Mouse (Mus musculus): ENCODE data around the gene Itgb4. TPM values are rescaled to one million over a fixed set of nuclear protein-coding genes. Genes with fewer than 3 reads are reported as not detected.

Gene Itgb4
- polyA plus RNA-seq, 1 experiment from 2014 or later: 1.8 TPM

DNA sequence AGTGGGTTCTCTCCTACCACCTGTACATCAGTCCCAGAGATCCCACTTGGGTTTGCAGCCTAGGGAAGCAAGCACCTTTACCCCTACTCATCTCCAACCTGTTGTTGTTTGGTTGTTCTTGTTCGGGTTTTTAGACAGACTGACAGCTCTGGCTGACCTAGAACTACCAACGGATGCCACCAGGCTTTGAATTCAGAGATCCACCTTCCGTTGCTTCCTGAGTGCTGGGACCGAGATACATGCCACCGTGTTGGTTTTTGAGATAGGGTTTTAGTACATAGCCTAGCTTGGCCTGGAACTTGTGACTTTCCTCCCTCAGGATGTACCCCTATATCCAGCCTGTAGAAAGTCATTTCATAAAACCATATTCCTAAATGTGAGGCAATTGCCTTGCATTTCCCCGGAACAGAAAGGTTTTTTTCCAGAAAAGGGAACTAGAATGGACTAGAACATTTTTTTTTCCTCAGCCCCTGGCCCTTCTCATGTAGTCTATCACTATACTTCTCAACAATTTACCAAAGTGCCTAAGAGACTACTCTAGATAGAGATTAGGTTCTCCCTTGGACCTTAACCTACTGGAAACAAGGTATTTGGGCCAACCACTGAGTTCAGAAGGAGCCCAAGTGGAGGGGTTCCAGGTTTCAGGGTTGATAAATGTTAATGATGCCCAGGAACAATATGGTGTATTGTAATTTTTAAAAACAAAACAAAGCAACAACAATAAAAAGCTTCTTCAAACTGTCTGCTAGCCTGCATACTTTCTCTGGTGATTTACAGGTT lies 54.8 kb downstream of the Itgb4 start:
- H3K9me3 ChIP-seq (ENCODE audit: control insufficient read depth, low read length): no peaks in the 10 kb centered on the region
- WGBS: 83% methylated on average over 6 of the region's 6 CpGs
- ATAC-seq: no peak
- H3K27me3 ChIP-seq (replicated peaks; ENCODE audit: control insufficient read depth, insufficient read depth, low read length): no peaks in the 10 kb centered on the region
- H3K27ac ChIP-seq (ENCODE audit: low read depth, low read length): peak overlapping the region; percentile 61; the same call in 1 of the 2 replicates
- H3K4me3 ChIP-seq (ENCODE audit: low read length): peak overlapping the region; percentile 66
- peaks cover 13% of the 10 kb centered on the region for H3K4me1 ChIP-seq (ENCODE audit: control insufficient read depth, insufficient read depth, low read depth, low read length)
- H3K4me2 ChIP-seq (ENCODE audit: low read length): peak overlapping the region; percentile 72
- no peaks in the 10 kb centered on the region for H3K36me3 ChIP-seq (ENCODE audit: control insufficient read depth, insufficient read depth, low read length)
- peak overlapping the region; percentile 62 for H3K9ac ChIP-seq (ENCODE audit: low read depth, low read length)

DNA sequence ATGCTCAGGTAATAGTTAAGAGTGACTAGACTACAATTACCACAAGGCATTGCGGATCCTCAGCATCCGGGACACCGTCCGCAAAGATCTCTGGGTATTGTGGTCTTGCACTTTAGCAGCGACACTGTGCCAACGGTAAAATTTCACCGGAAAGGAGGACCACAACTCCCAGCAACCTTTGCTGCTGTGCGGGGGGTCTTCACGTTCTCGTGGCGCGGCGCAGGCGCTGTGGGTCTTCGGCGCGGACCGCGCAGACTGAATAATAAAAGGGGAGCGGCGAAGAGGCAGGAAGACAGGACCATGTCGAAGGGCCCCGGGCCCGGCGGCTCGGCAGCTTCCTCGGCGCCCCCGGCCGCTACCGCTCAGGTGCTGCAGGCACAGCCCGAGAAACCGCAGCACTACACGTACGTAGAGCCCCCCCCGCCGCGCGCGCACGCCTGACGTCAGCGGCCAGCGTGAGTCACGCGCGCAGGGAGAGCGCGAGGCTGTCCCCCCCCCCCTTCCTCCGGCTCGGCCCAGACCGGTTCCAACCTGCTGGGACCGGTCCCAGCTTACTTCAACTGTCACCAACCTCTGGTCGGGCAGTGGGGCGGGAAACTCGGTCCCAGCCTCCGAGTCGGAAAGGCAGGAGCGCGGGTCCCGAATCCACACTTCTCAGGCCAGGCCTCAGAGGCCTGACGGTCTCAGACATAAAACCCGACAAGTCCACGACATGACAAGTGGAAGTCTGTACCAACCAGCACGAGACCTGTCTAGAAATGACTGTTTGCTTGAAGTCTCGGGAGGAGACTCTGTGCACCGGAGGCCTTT lies 55.8 kb downstream of the Itgb4 start, which contains the start of gene Unk:
TSS of gene Unk (plus strand) at position 235 of the 810 bp plus-strand sequence.
- Histone ChIP-seq H3K4me2 (ENCODE audit: low read length) (peak within 1 kb of the TSS; percentile 78), H3K4me3 (ENCODE audit: low read length) (peak within 1 kb of the TSS; percentile 66), H3K4me1 (ENCODE audit: control insufficient read depth, insufficient read depth, low read depth, low read length) (peaks cover 13% of the 10 kb centered on the region), H3K27me3 (replicated peaks; ENCODE audit: control insufficient read depth, insufficient read depth, low read length) (no peaks in the 10 kb centered on the region), H3K36me3 (ENCODE audit: control insufficient read depth, insufficient read depth, low read length) (no peaks in the 10 kb centered on the region), H3K9me3 (ENCODE audit: control insufficient read depth, low read length) (no peaks in the 10 kb centered on the region), H3K9ac (ENCODE audit: low read depth, low read length) (peak within 1 kb of the TSS; percentile 96), H3K27ac (ENCODE audit: low read depth, low read length) (peak within 1 kb of the TSS; percentile 99)
- peak; percentile 95 for ATAC-seq
- WGBS: under 1% methylated on average over 49 of the region's 67 CpGs

- H3K27me3 ChIP-seq (replicated peaks; ENCODE audit: control insufficient read depth, insufficient read depth, low read length): no peaks in the 10 kb centered on the region
- peak overlapping the region; percentile 66 for H3K4me3 ChIP-seq (ENCODE audit: low read length)
- H3K9me3 ChIP-seq (ENCODE audit: control insufficient read depth, low read length): no peaks in the 10 kb centered on the region
- peak overlapping the region; percentile 99 for H3K27ac ChIP-seq (ENCODE audit: low read depth, low read length)
- H3K36me3 ChIP-seq (ENCODE audit: control insufficient read depth, insufficient read depth, low read length): no peaks in the 10 kb centered on the region
- peak overlapping the region; percentile 78 for H3K4me2 ChIP-seq (ENCODE audit: low read length)
- ATAC-seq: peak; percentile 35
- 22% methylated on average over 14 of the region's 14 CpGs for WGBS
- peaks cover 13% of the 10 kb centered on the region for H3K4me1 ChIP-seq (ENCODE audit: control insufficient read depth, insufficient read depth, low read depth, low read length)
- H3K9ac ChIP-seq (ENCODE audit: low read depth, low read length): peak overlapping the region; percentile 96
These were observed 56.7 kb downstream of the Itgb4 start for GRCm38 (mm10) chr11:116030898-116031845.

- no peaks in the 10 kb centered on the region for H3K27me3 ChIP-seq (replicated peaks; ENCODE audit: control insufficient read depth, insufficient read depth, low read length)
- H3K9me3 ChIP-seq (ENCODE audit: control insufficient read depth, low read length): no peaks in the 10 kb centered on the region
- no peak for ATAC-seq
- H3K36me3 ChIP-seq (ENCODE audit: control insufficient read depth, insufficient read depth, low read length): no peaks in the 10 kb centered on the region
- no peak overlapping the region for H3K4me2 ChIP-seq (ENCODE audit: low read length)
- H3K27ac ChIP-seq (ENCODE audit: low read depth, low read length): no peak overlapping the region
- H3K4me1 ChIP-seq (ENCODE audit: control insufficient read depth, insufficient read depth, low read depth, low read length): peaks cover 13% of the 10 kb centered on the region
- H3K4me3 ChIP-seq (ENCODE audit: low read length): no peak overlapping the region
- no peak overlapping the region for H3K9ac ChIP-seq (ENCODE audit: low read depth, low read length)
- 95% methylated on average over 6 of the region's 6 CpGs for WGBS
These were observed 60.1 kb downstream of the Itgb4 start for GRCm38 (mm10) chr11:116034584-116034983.

GRCm38 (mm10) chr11:116036671-116037070 lies 62.2 kb downstream of the Itgb4 start:
- no peak overlapping the region for H3K4me2 ChIP-seq (ENCODE audit: low read length)
- no peak overlapping the region for H3K9ac ChIP-seq (ENCODE audit: low read depth, low read length)
- H3K4me3 ChIP-seq (ENCODE audit: low read length): no peak overlapping the region
- peaks cover 4% of the 10 kb centered on the region; the same call in 1 of the 2 replicates for H3K36me3 ChIP-seq (ENCODE audit: control insufficient read depth, insufficient read depth, low read length)
- WGBS: 90% methylated on average over 3 of the region's 3 CpGs
- peaks cover 7% of the 10 kb centered on the region for H3K4me1 ChIP-seq (ENCODE audit: control insufficient read depth, insufficient read depth, low read depth, low read length)
- no peak overlapping the region for H3K27ac ChIP-seq (ENCODE audit: low read depth, low read length)
- no peak for ATAC-seq
- no peaks in the 10 kb centered on the region for H3K27me3 ChIP-seq (replicated peaks; ENCODE audit: control insufficient read depth, insufficient read depth, low read length)
- no peaks in the 10 kb centered on the region for H3K9me3 ChIP-seq (ENCODE audit: control insufficient read depth, low read length)

DNA sequence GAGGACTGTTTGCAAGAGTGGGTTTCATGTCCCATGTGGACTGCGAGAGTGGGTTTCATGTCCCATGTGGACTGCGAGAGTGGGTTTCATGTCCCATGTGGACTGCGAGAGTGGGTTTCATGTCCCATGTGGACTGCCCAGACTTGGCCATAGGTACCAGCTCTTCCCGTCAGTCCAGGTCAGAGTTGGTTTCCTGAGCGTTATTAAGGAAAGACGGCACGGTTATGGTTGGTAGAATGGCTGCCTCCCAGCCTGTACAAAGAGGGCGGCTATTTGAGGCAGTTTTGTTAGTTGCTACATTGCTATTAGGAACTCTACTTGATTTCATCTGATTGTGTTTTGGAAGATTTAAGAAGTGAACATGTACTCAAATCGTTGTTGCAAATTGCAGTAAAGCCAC lies 63.3 kb downstream of the Itgb4 start:
- no peak for ATAC-seq
- Histone ChIP-seq H3K27me3 (replicated peaks; ENCODE audit: control insufficient read depth, insufficient read depth, low read length) (no peaks in the 10 kb centered on the region), H3K27ac (ENCODE audit: low read depth, low read length) (no peak overlapping the region), H3K36me3 (ENCODE audit: control insufficient read depth, insufficient read depth, low read length) (peaks cover 7% of the 10 kb centered on the region; the same call in 1 of the 2 replicates), H3K4me1 (ENCODE audit: control insufficient read depth, insufficient read depth, low read depth, low read length) (peaks cover 1% of the 10 kb centered on the region; the same call in 1 of the 2 replicates), H3K4me3 (ENCODE audit: low read length) (no peak overlapping the region), H3K9me3 (ENCODE audit: control insufficient read depth, low read length) (no peaks in the 10 kb centered on the region), H3K4me2 (ENCODE audit: low read length) (no peak overlapping the region), H3K9ac (ENCODE audit: low read depth, low read length) (no peak overlapping the region)
- WGBS: 93% methylated on average over 9 of the region's 9 CpGs

DNA sequence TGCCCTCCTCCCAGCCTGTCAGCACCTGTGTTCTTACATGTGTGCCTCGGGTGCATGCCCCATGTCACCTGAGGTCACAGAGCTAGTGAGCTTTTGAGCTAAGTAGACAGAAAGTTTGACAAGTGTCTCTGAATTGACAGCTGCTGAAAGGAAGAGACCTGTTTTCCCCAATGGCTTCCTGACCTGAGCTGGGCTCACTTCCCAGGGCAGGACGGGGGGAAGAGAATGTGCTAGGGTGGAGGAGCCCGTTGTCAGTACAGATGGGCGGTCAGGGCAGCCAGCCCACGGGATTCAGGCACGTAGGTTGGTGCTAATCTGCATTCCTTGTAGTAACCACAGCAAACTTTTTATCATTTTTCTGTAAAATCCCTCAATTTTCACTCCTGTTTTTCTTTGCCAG lies 66.1 kb downstream of the Itgb4 start:
- H3K27me3 ChIP-seq (replicated peaks; ENCODE audit: control insufficient read depth, insufficient read depth, low read length): no peaks in the 10 kb centered on the region
- H3K9ac ChIP-seq (ENCODE audit: low read depth, low read length): no peak overlapping the region
- H3K4me2 ChIP-seq (ENCODE audit: low read length): no peak overlapping the region
- no peak overlapping the region for H3K4me3 ChIP-seq (ENCODE audit: low read length)
- WGBS: 89% methylated on average over 6 of the region's 6 CpGs
- H3K36me3 ChIP-seq (ENCODE audit: control insufficient read depth, insufficient read depth, low read length): peaks cover 7% of the 10 kb centered on the region; the same call in 1 of the 2 replicates
- no peaks in the 10 kb centered on the region for H3K4me1 ChIP-seq (ENCODE audit: control insufficient read depth, insufficient read depth, low read depth, low read length)
- no peak for ATAC-seq
- no peak overlapping the region for H3K27ac ChIP-seq (ENCODE audit: low read depth, low read length)
- H3K9me3 ChIP-seq (ENCODE audit: control insufficient read depth, low read length): no peaks in the 10 kb centered on the region

- Histone ChIP-seq H3K27me3 (replicated peaks; ENCODE audit: control insufficient read depth, insufficient read depth, low read length) (no peaks in the 10 kb centered on the region), H3K4me2 (ENCODE audit: low read length) (no peak overlapping the region), H3K9me3 (ENCODE audit: control insufficient read depth, low read length) (no peaks in the 10 kb centered on the region), H3K4me3 (ENCODE audit: low read length) (no peak overlapping the region), H3K36me3 (ENCODE audit: control insufficient read depth, insufficient read depth, low read length) (peaks cover 7% of the 10 kb centered on the region; the same call in 1 of the 2 replicates), H3K9ac (ENCODE audit: low read depth, low read length) (no peak overlapping the region), H3K27ac (ENCODE audit: low read depth, low read length) (no peak overlapping the region), H3K4me1 (ENCODE audit: control insufficient read depth, insufficient read depth, low read depth, low read length) (no peaks in the 10 kb centered on the region)
- no peak for ATAC-seq
- WGBS: 100% methylated on average over 2 of the region's 2 CpGs
These were observed 67.3 kb downstream of the Itgb4 start for GRCm38 (mm10) chr11:116041833-116042232.
